11 mouse cellular contexts compared by ENCODE assay signal in the genomic region with DNA sequence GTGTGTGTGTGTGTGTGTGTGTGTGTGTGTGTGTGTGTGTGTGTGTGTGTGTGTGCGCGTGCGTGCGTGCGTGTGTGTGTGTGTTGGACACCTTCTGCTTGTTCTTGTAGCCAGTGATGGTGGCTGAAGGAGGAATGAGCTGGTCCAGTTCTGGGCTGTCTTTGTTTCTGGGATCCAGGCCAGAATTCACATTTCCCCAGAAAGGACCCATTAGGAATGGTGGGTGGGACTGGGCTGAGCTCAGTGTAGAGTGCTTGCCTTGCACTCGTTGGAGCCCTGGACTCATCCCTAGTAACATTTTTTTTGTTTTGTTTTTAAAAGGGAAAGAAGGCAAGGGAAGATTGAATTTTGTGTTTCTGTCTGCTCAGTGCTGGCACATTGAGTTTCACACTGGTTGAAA. TPM values are rescaled to one million over a fixed set of nuclear protein-coding genes. Genes with fewer than 3 reads are reported as not detected.
A peak's percentile ranks its signal among the peaks of the same experiment; 100 is the strongest.
DNase-seq lines count a peak whose midpoint lies in the region; ATAC-seq and TF ChIP-seq lines count a peak whose summit lies in the region.
"Had no signal": no experiment of that assay in that cellular context is flagged by ENCODE, and none has a peak within 500 bp of the region (broad histone marks: within the 10 kb centered on the region; RNA-seq: fewer than 3 reads in every experiment).

No protein-coding gene starts in this region.

- H3K4me2 ChIP-seq in hindbrain, postnatal 0 days (ENCODE audit: low read depth, low read length): no peak overlapping the region
- no peak overlapping the region for H3K4me2 ChIP-seq in hindbrain, embryonic 14.5 days (replicated peaks)
- no peak overlapping the region for H3K4me2 ChIP-seq in heart, embryonic 15.5 days

- peak; percentile 21 for DNase-seq in hindbrain, postnatal 0 days (ENCODE audit: low spot score)
- no peak for DNase-seq in hindbrain, embryonic 14.5 days (ENCODE audit: low spot score)
- DNase-seq in brain, adult 2 months (ENCODE audit: low read depth, low spot score): peak; percentile 29
- DNase-seq in lung, postnatal 14 days: peak; percentile 45
- no peak for DNase-seq in layer of hippocampus, postnatal 36 days
- DNase-seq: liver; retina, postnatal 1 day; thymus, adult 18-20 months had no signal

- 79% methylated on average over 6 of the region's 6 CpGs for WGBS in hindbrain, postnatal 0 days
- WGBS in hindbrain, embryonic 14.5 days: 84% methylated on average over 6 of the region's 6 CpGs
- 74% methylated on average over 6 of the region's 6 CpGs for WGBS in heart, embryonic 15.5 days

- H3K36me3 ChIP-seq in hindbrain, postnatal 0 days (ENCODE audit: insufficient read depth, low read length): no peaks in the 10 kb centered on the region
- H3K36me3 ChIP-seq in hindbrain, embryonic 14.5 days (replicated peaks; ENCODE audit: control insufficient read depth, insufficient read depth): no peaks in the 10 kb centered on the region
- 0 out of 2 replicates have a peak, but pooled peaks cover 7% of the 10 kb centered on the region for H3K36me3 ChIP-seq in heart, embryonic 15.5 days

- no peaks in the 10 kb centered on the region for H3K9me3 ChIP-seq in hindbrain, postnatal 0 days (ENCODE audit: low read length)
- no peaks in the 10 kb centered on the region for H3K9me3 ChIP-seq in hindbrain, embryonic 14.5 days (ENCODE audit: control insufficient read depth, low read length)
- no peaks in the 10 kb centered on the region for H3K9me3 ChIP-seq in heart, embryonic 15.5 days (replicated peaks)

- TF ChIP-seq CTCF in hindbrain, postnatal 0 days (IDR thresholded peaks at IDR 0.05; ENCODE audit: low read depth): no peak

- no peak overlapping the region for H3K4me3 ChIP-seq in hindbrain, postnatal 0 days (ENCODE audit: low read length)
- H3K4me3 ChIP-seq in hindbrain, embryonic 14.5 days (replicated peaks; ENCODE audit: low read length): no peak overlapping the region
- no peak overlapping the region for H3K4me3 ChIP-seq in heart, embryonic 15.5 days

- no peaks in the 10 kb centered on the region for H3K27me3 ChIP-seq in hindbrain, postnatal 0 days (ENCODE audit: insufficient read depth, low read length)
- no peaks in the 10 kb centered on the region for H3K27me3 ChIP-seq in hindbrain, embryonic 14.5 days (ENCODE audit: control insufficient read depth, insufficient read depth, low read length)
- H3K27me3 ChIP-seq in heart, embryonic 15.5 days: no peaks in the 10 kb centered on the region

- H3K9ac ChIP-seq in hindbrain, postnatal 0 days (replicated peaks; ENCODE audit: low read length): no peak overlapping the region
- no peak overlapping the region for H3K9ac ChIP-seq in hindbrain, embryonic 14.5 days
- H3K9ac ChIP-seq in heart, embryonic 15.5 days: no peak overlapping the region

- no peaks in the 10 kb centered on the region for H3K4me1 ChIP-seq in hindbrain, postnatal 0 days (ENCODE audit: insufficient read depth, low read length)
- no peaks in the 10 kb centered on the region for H3K4me1 ChIP-seq in hindbrain, embryonic 14.5 days (replicated peaks; ENCODE audit: control insufficient read depth, insufficient read depth, low read length)
- H3K4me1 ChIP-seq in heart, embryonic 15.5 days (replicated peaks): peaks cover 11% of the 10 kb centered on the region

- ATAC-seq in hindbrain, postnatal 0 days: peak; percentile 51; the same call in 1 of the 2 replicates
- no peak for ATAC-seq in hindbrain, embryonic 14.5 days (ENCODE audit: low FRiP score)
- peak; percentile 61; the same call in 1 of the 2 replicates for ATAC-seq in heart, embryonic 15.5 days (replicated peaks; ENCODE audit: insufficient number of reproducible peaks, insufficient read depth, low FRiP score, low read depth)
- no peak for ATAC-seq in erythroblast, adult 5-6 weeks (replicated peaks; ENCODE audit: low FRiP score, poor library complexity, severe bottlenecking)

- H3K27ac ChIP-seq in hindbrain, postnatal 0 days: no peak overlapping the region
- H3K27ac ChIP-seq in hindbrain, embryonic 14.5 days: no peak overlapping the region
- H3K27ac ChIP-seq in heart, embryonic 15.5 days: no peak overlapping the region

RNA-seq across cellular contexts. Expression of a gene that starts 18.3 kb away (rescaled TPM):
- not detected in 2 replicates for total RNA-seq in hindbrain, postnatal 0 days (2014; rRNA removed)
- not detected in 2 replicates for polyA plus RNA-seq in hindbrain, postnatal 0 days (2015; fragmentation: Nextera tagmentation; extraction: Ambion mirVana)
- 0.12 TPM in 1 of 2 replicates, not detected in the other for polyA plus RNA-seq in hindbrain, embryonic 14.5 days (2014; fragmentation: Nextera tagmentation; extraction: Ambion mirVana)
- 0.10 and 0.11 TPM in 2 replicates for polyA plus RNA-seq in heart, embryonic 15.5 days (2015; fragmentation: Nextera tagmentation; extraction: Ambion mirVana)
- total RNA-seq in erythroblast, adult 5-6 weeks (2015; ENCODE audit: low replicate concordance): not detected in 2 replicates
- not detected in 2 replicates for total RNA-seq in erythroblast, adult 5-6 weeks (2017; ENCODE audit: low replicate concordance)
- not detected for total RNA-seq in layer of hippocampus, postnatal 36 days (2021)
- total RNA-seq: gastrocnemius, adult 8-10 months had no signal

RNA-seq across cellular contexts. Expression of a gene that starts 47.7 kb away (rescaled TPM):
- 17.8 and 26.8 TPM in 2 replicates for total RNA-seq in hindbrain, postnatal 0 days (2014; rRNA removed)
- polyA plus RNA-seq in hindbrain, postnatal 0 days (2015; fragmentation: Nextera tagmentation; extraction: Ambion mirVana): 16.3 and 17.2 TPM in 2 replicates
- 16.0 and 17.3 TPM in 2 replicates for polyA plus RNA-seq in hindbrain, embryonic 14.5 days (2014; fragmentation: Nextera tagmentation; extraction: Ambion mirVana)
- polyA plus RNA-seq in heart, embryonic 15.5 days (2015; fragmentation: Nextera tagmentation; extraction: Ambion mirVana): 50.5 and 50.8 TPM in 2 replicates
- 24.4 TPM in 1 of 2 replicates, not detected in the other for total RNA-seq in erythroblast, adult 5-6 weeks (2015; ENCODE audit: low replicate concordance)
- total RNA-seq in erythroblast, adult 5-6 weeks (2017; ENCODE audit: low replicate concordance): 1.8 and 4.2 TPM in 2 replicates
- 10 to 100 TPM; 41.2 to 44.2 TPM for total RNA-seq in layer of hippocampus, postnatal 36 days (2021)

Comparison
In these comparisons a context has a peak if more than half of its experiments do, and no peak if none do; other contexts are left out.
1. ATAC-seq: peak in hindbrain, postnatal 0 days (single experiment) and heart, embryonic 15.5 days (single experiment); none in hindbrain, embryonic 14.5 days (single experiment) and erythroblast, adult 5-6 weeks (single experiment).
2. DNase-seq: peak in hindbrain, postnatal 0 days (single experiment), brain, adult 2 months (single experiment) and lung, postnatal 14 days (single experiment); none in hindbrain, embryonic 14.5 days (single experiment) and layer of hippocampus, postnatal 36 days (0 of 2).